Mouse (Mus musculus): Measurements from ENCODE around the gene Scap. TPM values are rescaled to one million over a fixed set of nuclear protein-coding genes. Genes with fewer than 3 reads are reported as not detected.
"Not testable (repeated sequence)": the region's sequence is repeated elsewhere in the genome, so short reads cannot be mapped to it uniquely, and the experiment has no call there.

Gene Scap
- total and polyA plus RNA-seq, 2 experiments from 2014 or later: 14.6 to 34.0 TPM

- H3K36me3 ChIP-seq (replicated peaks; ENCODE audit: control insufficient read depth, insufficient read depth, low read length): no peaks in the 10 kb centered on the region
- TF ChIP-seq EP300 (IDR thresholded peaks at IDR 0.05; ENCODE audit: low read depth) (no peak), CTCF (IDR thresholded peaks at IDR 0.05; ENCODE audit: low read depth) (no peak)
- DNase-seq (ENCODE audit: low spot score) (no peak), ATAC-seq (ENCODE audit: insufficient read depth, low read depth) (no peak)
- 71% methylated on average over 1 of the region's 1 CpGs for WGBS
- H3K4me1 ChIP-seq (ENCODE audit: control insufficient read depth, insufficient read depth): no peaks in the 10 kb centered on the region
- H3K4me2 ChIP-seq (ENCODE audit: low read depth, low read length): no peak overlapping the region
- H3K27ac ChIP-seq (ENCODE audit: low read depth): no peak overlapping the region
- no peaks in the 10 kb centered on the region for H3K27me3 ChIP-seq (ENCODE audit: control insufficient read depth, insufficient read depth, low read length)
- H3K9me3 ChIP-seq (replicated peaks; ENCODE audit: control insufficient read depth, low read length): no peaks in the 10 kb centered on the region
- no peak overlapping the region for H3K9ac ChIP-seq (replicated peaks; ENCODE audit: low read depth, low read length)
- H3K4me3 ChIP-seq (ENCODE audit: low read depth, low read length): no peak overlapping the region
Measured at GRCm38 (mm10) chr9:110324181-110324580, 8.9 kb upstream of the Scap start.

- Histone ChIP-seq H3K36me3 (replicated peaks; ENCODE audit: control insufficient read depth, insufficient read depth, low read length) (no peaks in the 10 kb centered on the region), H3K4me3 (ENCODE audit: low read depth, low read length) (no peak overlapping the region), H3K4me2 (ENCODE audit: low read depth, low read length) (no peak overlapping the region), H3K9ac (replicated peaks; ENCODE audit: low read depth, low read length) (no peak overlapping the region), H3K4me1 (ENCODE audit: control insufficient read depth, insufficient read depth) (no peaks in the 10 kb centered on the region), H3K27ac (ENCODE audit: low read depth) (no peak overlapping the region), H3K27me3 (ENCODE audit: control insufficient read depth, insufficient read depth, low read length) (no peaks in the 10 kb centered on the region), H3K9me3 (replicated peaks; ENCODE audit: control insufficient read depth, low read length) (no peaks in the 10 kb centered on the region)
- DNase-seq (ENCODE audit: low spot score) (no peak), ATAC-seq (ENCODE audit: insufficient read depth, low read depth) (no peak)
- WGBS: 69% methylated on average over 2 of the region's 2 CpGs
- no peak for TF ChIP-seq EP300 (IDR thresholded peaks at IDR 0.05; ENCODE audit: low read depth)
- no peak for TF ChIP-seq CTCF (IDR thresholded peaks at IDR 0.05; ENCODE audit: low read depth)
Measured at GRCm38 (mm10) chr9:110328178-110328577, 4.9 kb upstream of the Scap start.

- ATAC-seq (ENCODE audit: insufficient read depth, low read depth): no peak
- no peaks in the 10 kb centered on the region for H3K9me3 ChIP-seq (replicated peaks; ENCODE audit: control insufficient read depth, low read length)
- DNase-seq (ENCODE audit: low spot score): no peak
- 29% methylated on average over 5 of the region's 5 CpGs for WGBS
- H3K27me3 ChIP-seq (ENCODE audit: control insufficient read depth, insufficient read depth, low read length): no peaks in the 10 kb centered on the region
- H3K4me1 ChIP-seq (ENCODE audit: control insufficient read depth, insufficient read depth): peaks cover 4% of the 10 kb centered on the region; the same call in 1 of the 2 replicates
- no peak overlapping the region for H3K4me3 ChIP-seq (ENCODE audit: low read depth, low read length)
- H3K4me2 ChIP-seq (ENCODE audit: low read depth, low read length): no peak overlapping the region
- no peak overlapping the region for H3K27ac ChIP-seq (ENCODE audit: low read depth)
- H3K9ac ChIP-seq (replicated peaks; ENCODE audit: low read depth, low read length): no peak overlapping the region
- no peaks in the 10 kb centered on the region for H3K36me3 ChIP-seq (replicated peaks; ENCODE audit: control insufficient read depth, insufficient read depth, low read length)
- no peak for TF ChIP-seq CTCF (IDR thresholded peaks at IDR 0.05; ENCODE audit: low read depth)
- no peak for TF ChIP-seq EP300 (IDR thresholded peaks at IDR 0.05; ENCODE audit: low read depth)
Measured at GRCm38 (mm10) chr9:110328946-110329630, 4.0 kb upstream of the Scap start.

GRCm38 (mm10) chr9:110329655-110330054, 3.4 kb upstream of the Scap start:
- H3K4me3 ChIP-seq (ENCODE audit: low read depth, low read length): no peak overlapping the region
- no peak overlapping the region for H3K9ac ChIP-seq (replicated peaks; ENCODE audit: low read depth, low read length)
- DNase-seq (ENCODE audit: low spot score): no peak

GRCm38 (mm10) chr9:110330341-110330740, 2.7 kb upstream of the Scap start:
- Histone ChIP-seq H3K27me3 (ENCODE audit: control insufficient read depth, insufficient read depth, low read length) (no peaks in the 10 kb centered on the region), H3K4me1 (ENCODE audit: control insufficient read depth, insufficient read depth) (peaks cover 8% of the 10 kb centered on the region; the same call in 1 of the 2 replicates), H3K9ac (replicated peaks; ENCODE audit: low read depth, low read length) (no peak overlapping the region), H3K4me2 (ENCODE audit: low read depth, low read length) (no peak overlapping the region), H3K36me3 (replicated peaks; ENCODE audit: control insufficient read depth, insufficient read depth, low read length) (no peaks in the 10 kb centered on the region), H3K9me3 (replicated peaks; ENCODE audit: control insufficient read depth, low read length) (no peaks in the 10 kb centered on the region), H3K4me3 (ENCODE audit: low read depth, low read length) (no peak overlapping the region), H3K27ac (ENCODE audit: low read depth) (no peak overlapping the region)
- TF ChIP-seq EP300 (IDR thresholded peaks at IDR 0.05; ENCODE audit: low read depth) (no peak), CTCF (IDR thresholded peaks at IDR 0.05; ENCODE audit: low read depth) (no peak)
- DNase-seq (ENCODE audit: low spot score) (no peak), ATAC-seq (ENCODE audit: insufficient read depth, low read depth) (no peak)
- WGBS: 29% methylated on average over 6 of the region's 6 CpGs

More at GRCm38 (mm10) chr9:110329655-110330054, 3.4 kb upstream of the Scap start:
- TF ChIP-seq CTCF (IDR thresholded peaks at IDR 0.05; ENCODE audit: low read depth): no peak
- TF ChIP-seq EP300 (IDR thresholded peaks at IDR 0.05; ENCODE audit: low read depth): no peak
- 69% methylated on average over 21 of the region's 21 CpGs for WGBS
- Histone ChIP-seq H3K4me2 (ENCODE audit: low read depth, low read length) (no peak overlapping the region), H3K27me3 (ENCODE audit: control insufficient read depth, insufficient read depth, low read length) (no peaks in the 10 kb centered on the region), H3K27ac (ENCODE audit: low read depth) (no peak overlapping the region), H3K36me3 (replicated peaks; ENCODE audit: control insufficient read depth, insufficient read depth, low read length) (no peaks in the 10 kb centered on the region), H3K4me1 (ENCODE audit: control insufficient read depth, insufficient read depth) (peaks cover 8% of the 10 kb centered on the region; the same call in 1 of the 2 replicates), H3K9me3 (replicated peaks; ENCODE audit: control insufficient read depth, low read length) (no peaks in the 10 kb centered on the region)
- ATAC-seq (ENCODE audit: insufficient read depth, low read depth): no peak

- not testable (repeated sequence) for H3K36me3 ChIP-seq (replicated peaks; ENCODE audit: control insufficient read depth, insufficient read depth, low read length); H3K4me1 ChIP-seq (ENCODE audit: control insufficient read depth, insufficient read depth); H3K9ac ChIP-seq (replicated peaks; ENCODE audit: low read depth, low read length); H3K4me3 ChIP-seq (ENCODE audit: low read depth, low read length); H3K27ac ChIP-seq (ENCODE audit: low read depth); DNase-seq (ENCODE audit: low spot score); H3K9me3 ChIP-seq (replicated peaks; ENCODE audit: control insufficient read depth, low read length); H3K4me2 ChIP-seq (ENCODE audit: low read depth, low read length); ATAC-seq (ENCODE audit: insufficient read depth, low read depth); H3K27me3 ChIP-seq (ENCODE audit: control insufficient read depth, insufficient read depth, low read length)
- 81% methylated on average over 5 of the region's 5 CpGs for WGBS
Measured at GRCm38 (mm10) chr9:110330913-110331312, 2.2 kb upstream of the Scap start.

Measured in heart, postnatal 0 days (tissue).